Mouse (Mus musculus) ES-Bruce4 (cell line): ENCODE data around the gene Adamtsl1. TPM values are rescaled to one million over a fixed set of nuclear protein-coding genes. Genes with fewer than 3 reads are reported as not detected.

ENCODE experiments used
- H3K27ac ChIP-seq: 2 replicates; pipeline ENCODE4 v1.5.1; 2012; ENCODE audit warnings: low read length, inconsistent platforms; ENCODE audit not compliant: insufficient read depth
- H3K27me3 ChIP-seq: 2 replicates; pipeline ENCODE4 v1.6.1; 2012; ENCODE audit warnings: mild to moderate bottlenecking, low read length, inconsistent platforms; ENCODE audit not compliant: control insufficient read depth, poor library complexity, insufficient read depth, severe bottlenecking
- H3K36me3 ChIP-seq: 2 replicates; pipeline ENCODE4 v1.6.1; 2012; ENCODE audit warnings: inconsistent platforms, mild to moderate bottlenecking, low read length, moderate library complexity; ENCODE audit not compliant: control insufficient read depth, poor library complexity, insufficient read depth, severe bottlenecking
- H3K4me1 ChIP-seq: one replicate; pipeline ENCODE4 v1.8.1; 2011; ENCODE audit warnings: low read length; ENCODE audit not compliant: control insufficient read depth, insufficient read depth
- H3K4me3 ChIP-seq: 2 replicates; pipeline ENCODE4 v1.5.1; 2011; ENCODE audit warnings: low read depth, mild to moderate bottlenecking, low read length
- H3K9ac ChIP-seq: 2 replicates; pipeline ENCODE4 v1.6.1; 2012; ENCODE audit warnings: low read depth, mild to moderate bottlenecking, inconsistent platforms; ENCODE audit not compliant: poor library complexity, severe bottlenecking
- H3K9me3 ChIP-seq: replicated peaks from 2 replicates; pipeline ENCODE4 v1.6.1; 2012; ENCODE audit warnings: mild to moderate bottlenecking, low read length, inconsistent platforms; ENCODE audit not compliant: control insufficient read depth, poor library complexity, insufficient read depth, severe bottlenecking
- CTCF ChIP-seq: IDR thresholded peaks from one replicate; pipeline ENCODE4 v1.8.1; 2011; ENCODE audit warnings: low read depth, low read length
- EP300 ChIP-seq: IDR thresholded peaks from 2 replicates; pipeline ENCODE4 v1.6.1; 2011; ENCODE audit warnings: low read depth, low read length; ENCODE audit not compliant: insufficient read depth
- POLR2A ChIP-seq: IDR thresholded peaks from one replicate; pipeline ENCODE4 v1.8.1; 2011; ENCODE audit warnings: low read length; ENCODE audit not compliant: insufficient read depth
- polyA plus RNA-seq: library from polyadenylated mRNA; stranded (reverse); fragments of >200 nt; gene quantifications from 2 replicates; pipeline ENCODE4 v1.2.4, GENCODE M21; 2011; ENCODE audit warnings: low read depth; ENCODE audit not compliant: missing spikeins, insufficient read depth, insufficient read length

The Adamtsl1 gene
- polyA plus RNA-seq, 1 experiment = 2.0 TPM

- TF ChIP-seq POLR2A = no peak
- no peak for TF ChIP-seq EP300
- no peak for TF ChIP-seq CTCF
Measured at GRCm38 (mm10) chr4:86306753-86307152, 792.8 kb downstream of the Adamtsl1 start.

GRCm38 (mm10) chr4:86309178-86309577 is 795.2 kb downstream of the Adamtsl1 start:
- H3K9ac ChIP-seq = no peak overlapping the region
- H3K27me3 ChIP-seq = no peaks in the 10 kb centered on the region; the same call in 1 of the 2 replicates
- H3K27ac ChIP-seq = no peak overlapping the region
- H3K9me3 ChIP-seq = no peaks in the 10 kb centered on the region
- H3K4me1 ChIP-seq = no peaks in the 10 kb centered on the region
- TF ChIP-seq EP300 (no peak), POLR2A (no peak), CTCF (no peak)
- H3K36me3 ChIP-seq = no peaks in the 10 kb centered on the region
- no peak overlapping the region for H3K4me3 ChIP-seq

More at GRCm38 (mm10) chr4:86306753-86307152, 792.8 kb downstream of the Adamtsl1 start:
- Histone ChIP-seq H3K9ac (no peak overlapping the region), H3K36me3 (no peaks in the 10 kb centered on the region), H3K27ac (no peak overlapping the region), H3K27me3 (no peaks in the 10 kb centered on the region; the same call in 1 of the 2 replicates), H3K4me3 (no peak overlapping the region), H3K4me1 (no peaks in the 10 kb centered on the region), H3K9me3 (no peaks in the 10 kb centered on the region)

- Histone ChIP-seq H3K4me1 (no peaks in the 10 kb centered on the region), H3K4me3 (no peak overlapping the region), H3K36me3 (no peaks in the 10 kb centered on the region), H3K27ac (no peak overlapping the region), H3K9ac (no peak overlapping the region), H3K9me3 (no peaks in the 10 kb centered on the region), H3K27me3 (no peaks in the 10 kb centered on the region; the same call in 1 of the 2 replicates)
- no peak for TF ChIP-seq EP300
Measured at GRCm38 (mm10) chr4:86310806-86311730, 797.1 kb downstream of the Adamtsl1 start.

GRCm38 (mm10) chr4:86312366-86312765 is 798.4 kb downstream of the Adamtsl1 start:
- H3K27me3 ChIP-seq = no peaks in the 10 kb centered on the region; the same call in 1 of the 2 replicates
- no peak overlapping the region for H3K27ac ChIP-seq
- no peaks in the 10 kb centered on the region for H3K9me3 ChIP-seq
- H3K36me3 ChIP-seq = no peaks in the 10 kb centered on the region
- H3K4me3 ChIP-seq = no peak overlapping the region
- no peak for TF ChIP-seq EP300
- no peak overlapping the region for H3K9ac ChIP-seq
- H3K4me1 ChIP-seq = no peaks in the 10 kb centered on the region

DNA sequence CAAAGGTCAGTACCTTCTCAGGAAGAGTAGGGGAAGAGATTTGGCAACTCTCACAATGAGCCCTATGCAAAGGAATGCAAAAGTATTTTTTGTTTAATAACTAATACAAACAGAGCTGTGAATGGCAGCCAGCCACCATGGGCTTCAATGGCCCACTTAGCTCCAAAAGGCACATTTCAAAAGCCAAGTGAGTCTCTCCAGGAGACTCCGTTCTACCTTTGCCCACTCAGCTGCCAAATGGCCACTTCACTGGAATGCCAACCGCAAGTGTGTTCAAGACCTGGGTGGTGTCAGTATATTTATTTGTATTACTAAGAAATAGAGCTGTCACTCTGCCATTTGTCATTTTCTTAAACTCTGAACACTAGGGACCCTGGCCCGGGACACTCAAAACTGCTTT is 800.5 kb downstream of the Adamtsl1 start:
- H3K4me3 ChIP-seq = no peak overlapping the region
- H3K4me1 ChIP-seq = no peaks in the 10 kb centered on the region
- H3K27ac ChIP-seq = no peak overlapping the region
- TF ChIP-seq EP300 (no peak), POLR2A (no peak), CTCF (no peak)
- H3K27me3 ChIP-seq = no peaks in the 10 kb centered on the region; the same call in 1 of the 2 replicates
- no peaks in the 10 kb centered on the region for H3K36me3 ChIP-seq
- H3K9ac ChIP-seq = no peak overlapping the region
- H3K9me3 ChIP-seq = no peaks in the 10 kb centered on the region

- H3K36me3 ChIP-seq = no peaks in the 10 kb centered on the region
- TF ChIP-seq POLR2A (no peak), CTCF (no peak), EP300 (no peak)
- no peak overlapping the region for H3K9ac ChIP-seq
- H3K27me3 ChIP-seq = no peaks in the 10 kb centered on the region; the same call in 1 of the 2 replicates
- H3K4me3 ChIP-seq = no peak overlapping the region
- no peaks in the 10 kb centered on the region for H3K4me1 ChIP-seq
- no peak overlapping the region for H3K27ac ChIP-seq
- H3K9me3 ChIP-seq = no peaks in the 10 kb centered on the region
Measured at GRCm38 (mm10) chr4:86315122-86315521, 801.1 kb downstream of the Adamtsl1 start.
